Mouse (Mus musculus) retina, postnatal 7 days (tissue): Measurements from ENCODE around the gene Khdc1c.
A peak's percentile ranks its signal among the peaks of the same experiment; 100 is the strongest.
"Not testable (repeated sequence)": the region's sequence is repeated elsewhere in the genome, so short reads cannot be mapped to it uniquely, and the experiment has no call there.

ENCODE experiments used
- DNase-seq: peaks from one replicate; pipeline ENCODE4 v3.0.0-alpha.2; 2012; ENCODE audit warnings: low read depth, low spot score

Gene Khdc1c

DNA sequence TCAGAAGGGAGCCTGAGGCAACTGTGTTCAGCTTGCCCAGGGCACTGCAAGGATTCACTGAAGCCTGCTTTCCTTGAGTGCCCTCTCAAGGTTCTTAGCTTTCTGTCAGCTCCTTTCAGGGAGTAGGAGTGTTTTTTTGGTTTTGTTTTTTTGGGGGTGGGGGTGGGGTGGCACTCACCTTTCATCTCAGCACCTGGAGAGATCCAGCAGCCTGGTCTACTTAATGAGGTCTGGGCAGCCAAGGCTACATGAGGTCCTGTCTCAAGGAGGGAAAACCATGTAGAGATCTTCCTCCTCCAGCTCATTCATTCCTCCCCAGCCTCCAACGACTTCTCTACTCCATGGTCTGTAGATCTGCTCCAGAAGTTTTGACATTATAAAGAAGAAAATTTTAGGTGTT is at the start of gene Khdc1c:
Gene Khdc1c (plus strand): TSS at position 301 of the 400 bp plus-strand sequence.
- not testable (repeated sequence) for DNase-seq

DNA sequence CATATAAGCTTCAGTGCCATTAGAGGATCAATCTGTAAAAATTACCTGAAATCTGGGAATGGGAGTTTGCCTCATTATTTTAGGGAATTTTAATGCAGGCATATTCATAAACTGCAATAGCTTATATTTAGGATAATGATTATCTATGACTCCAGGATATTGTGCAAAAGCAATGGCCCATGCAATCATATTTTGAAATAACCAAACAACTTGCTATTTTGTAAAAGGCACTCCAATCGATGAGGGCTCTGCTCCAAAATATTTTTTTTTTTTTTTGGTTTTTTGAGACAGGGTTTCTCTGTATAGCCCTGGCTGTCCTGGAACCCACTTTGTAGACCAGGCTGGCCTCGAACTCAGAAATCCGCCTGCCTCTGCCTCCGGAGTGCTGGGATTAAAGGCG is 47.9 kb upstream of the Khdc1c start:
- DNase-seq = not testable (repeated sequence)

DNA sequence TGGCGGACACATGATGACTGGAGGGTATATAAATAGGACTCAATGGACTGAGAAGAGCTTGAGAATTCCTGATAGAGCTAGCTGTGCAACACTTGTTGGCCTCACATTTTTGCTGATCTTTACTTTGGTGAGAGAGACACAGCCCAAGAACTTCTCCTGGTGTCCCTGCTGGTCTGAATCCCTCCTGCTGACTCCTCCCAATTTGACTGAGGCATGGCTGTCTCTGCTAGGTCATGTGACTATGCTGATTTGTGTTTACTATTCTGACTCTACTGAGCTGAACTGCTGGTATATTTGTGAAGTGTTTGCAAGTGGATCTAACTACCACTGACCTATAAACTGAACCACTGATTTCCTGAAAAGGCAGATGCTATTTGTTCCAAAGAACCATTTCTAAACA is 46.5 kb upstream of the Khdc1c start:
- DNase-seq = no peak

DNA sequence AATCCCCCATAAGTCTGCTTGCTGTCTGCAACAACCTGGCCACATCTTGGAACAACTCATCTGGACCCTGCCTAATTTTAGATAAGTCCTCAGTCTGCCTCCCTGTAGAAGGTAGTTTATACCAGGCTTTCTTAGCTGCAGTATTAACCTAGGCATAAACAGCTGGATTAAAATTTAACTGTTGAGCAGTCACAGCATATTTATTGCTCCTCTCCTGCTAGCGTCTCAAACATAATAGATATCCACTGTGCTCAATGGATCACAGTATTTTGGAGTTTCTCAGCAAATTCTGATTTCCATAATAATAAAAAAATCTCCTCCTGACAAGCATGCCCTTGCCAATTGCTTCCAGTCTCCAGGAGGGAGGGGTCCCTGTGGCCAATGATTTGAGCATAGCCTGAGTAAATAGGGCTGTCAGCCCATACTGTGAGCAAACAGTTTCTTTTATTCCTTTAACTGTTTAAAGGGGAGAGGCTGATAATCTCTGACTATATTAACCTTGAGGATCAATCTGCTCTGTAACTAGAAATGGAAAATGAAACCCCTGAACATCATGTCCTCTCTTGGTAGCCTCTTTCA is 44.0 kb upstream of the Khdc1c start:
- no peak for DNase-seq

DNA sequence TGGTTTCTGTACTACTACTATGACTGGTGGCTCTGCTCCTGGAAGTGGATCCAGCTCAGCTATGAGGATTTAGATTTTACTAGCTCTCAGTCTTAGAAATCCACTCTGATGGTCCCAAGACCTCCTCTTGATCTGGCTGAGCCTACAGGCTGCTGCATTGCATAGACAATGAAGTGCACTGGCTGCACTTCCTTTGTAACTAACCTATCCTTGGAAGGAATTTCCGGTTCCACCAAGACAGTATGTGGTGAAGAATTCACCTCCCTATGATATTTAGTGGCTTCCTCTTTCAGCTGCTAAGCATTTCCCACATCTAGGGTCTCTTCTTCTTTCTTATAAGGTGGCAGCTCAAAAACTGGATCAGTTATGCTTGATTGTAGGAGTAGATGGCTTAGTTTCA is 43.5 kb upstream of the Khdc1c start:
- no peak for DNase-seq

DNA sequence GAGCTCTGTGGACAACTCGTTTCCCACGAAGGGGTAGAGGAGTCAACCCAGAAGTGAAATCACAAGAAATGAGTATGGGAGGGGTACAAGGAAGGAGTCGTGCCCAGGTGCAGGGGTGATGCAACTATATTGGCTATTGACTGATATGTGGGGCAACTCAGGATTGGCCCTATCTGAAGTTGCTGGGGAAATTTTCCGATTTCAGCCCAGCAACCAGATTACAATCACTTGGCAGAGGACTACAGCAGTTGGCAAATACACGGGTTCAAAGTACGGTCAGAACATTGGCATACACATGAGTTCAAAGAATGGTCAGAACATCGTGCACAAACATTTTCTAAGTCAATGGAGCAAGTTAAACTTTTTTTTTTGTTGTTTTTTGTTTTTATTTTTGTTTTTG is 41.4 kb upstream of the Khdc1c start:
- DNase-seq = no peak

DNA sequence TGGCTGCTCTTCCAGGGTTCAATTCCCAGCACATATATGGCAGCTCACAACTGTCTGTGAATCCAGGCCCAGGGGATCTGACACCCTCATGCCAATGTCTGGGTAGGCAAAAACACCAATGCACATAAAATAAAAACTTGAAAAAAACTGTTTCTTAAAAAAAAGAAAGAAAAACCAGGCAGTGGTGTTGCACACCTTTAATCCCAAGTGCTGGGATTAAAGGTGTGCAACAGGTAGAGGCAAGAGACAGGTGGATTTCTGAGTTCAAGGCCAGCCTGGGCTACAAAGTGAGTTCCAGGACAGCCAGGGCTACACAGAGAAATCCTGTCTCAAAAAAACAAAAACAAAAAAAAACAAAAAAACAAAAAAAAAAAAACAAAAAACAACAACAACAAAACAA is 37.0 kb upstream of the Khdc1c start:
- not testable (repeated sequence) for DNase-seq

DNA sequence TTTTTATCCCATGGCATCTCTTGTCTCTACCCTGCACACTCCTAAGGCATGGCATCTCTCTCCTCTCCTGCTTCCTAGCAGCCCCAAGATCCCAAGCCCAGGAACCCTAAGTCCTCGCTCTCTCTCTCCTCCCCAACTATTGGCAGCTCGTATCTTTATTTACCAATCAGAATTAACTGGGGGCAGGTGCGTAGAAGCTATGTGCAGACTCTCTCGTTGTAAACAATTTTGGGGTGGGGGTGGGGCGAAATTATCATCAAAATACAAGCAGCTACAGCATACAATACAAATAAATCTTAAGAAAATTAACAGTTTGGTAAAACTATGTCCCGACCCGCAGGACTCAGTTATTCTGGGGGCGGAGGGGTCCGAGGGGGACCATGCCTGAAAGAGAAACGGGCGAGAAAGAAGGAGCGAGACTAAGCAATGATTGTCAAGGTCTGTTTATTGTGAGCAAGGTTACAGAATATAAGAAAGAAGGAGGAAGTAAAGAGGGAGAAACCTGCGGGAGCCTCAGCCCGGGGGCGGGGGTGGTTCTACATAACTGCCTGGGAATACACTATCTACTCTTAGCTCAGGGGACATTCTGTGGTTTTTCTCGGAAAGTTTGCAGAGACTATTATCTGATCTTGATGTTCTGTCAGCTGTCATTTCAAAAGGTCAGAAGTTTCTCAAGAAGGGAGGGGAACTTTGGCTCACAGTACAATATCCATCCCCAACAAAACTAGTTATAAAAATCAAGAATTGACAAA is 34.7 kb upstream of the Khdc1c start:
- no peak for DNase-seq

DNA sequence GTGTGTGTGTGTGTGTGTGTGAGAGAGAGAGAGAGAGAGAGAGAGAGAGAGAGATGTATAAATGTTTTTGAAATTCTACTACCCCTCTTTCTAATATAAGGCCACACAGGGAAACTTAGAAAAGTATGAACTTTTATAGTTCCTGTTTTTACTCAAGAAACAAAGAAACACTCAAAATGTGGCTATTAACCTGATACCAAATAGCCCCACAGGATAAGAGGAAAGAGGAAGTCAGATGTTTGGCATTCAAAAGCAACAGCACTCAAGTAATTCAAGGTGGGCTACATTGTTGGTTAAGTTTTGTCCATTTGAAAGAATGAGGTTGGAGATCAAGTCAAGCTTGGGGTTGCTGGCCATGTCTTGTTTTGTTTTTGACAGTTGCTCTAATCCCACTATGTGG is 32.3 kb upstream of the Khdc1c start:
- no peak for DNase-seq

DNA sequence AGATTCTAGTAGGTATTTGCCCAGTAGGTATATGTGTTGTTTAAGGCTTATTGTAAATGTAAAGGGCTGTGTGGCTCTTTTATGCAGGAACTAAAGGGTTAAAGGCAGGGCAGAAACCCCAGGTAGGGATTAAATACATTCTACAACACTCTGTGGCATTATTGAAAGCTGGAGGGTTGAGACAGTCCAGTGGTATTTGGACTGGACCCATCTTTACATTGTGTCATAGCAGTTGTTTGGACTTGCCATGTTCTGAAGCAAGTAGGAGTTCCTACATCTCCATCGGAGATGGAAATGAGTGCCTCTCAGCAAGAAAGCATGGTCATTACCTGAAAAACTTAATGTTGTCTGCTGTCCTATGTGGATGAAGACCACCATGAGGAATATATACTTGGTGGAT is 27.4 kb upstream of the Khdc1c start:
- no peak for DNase-seq

DNA sequence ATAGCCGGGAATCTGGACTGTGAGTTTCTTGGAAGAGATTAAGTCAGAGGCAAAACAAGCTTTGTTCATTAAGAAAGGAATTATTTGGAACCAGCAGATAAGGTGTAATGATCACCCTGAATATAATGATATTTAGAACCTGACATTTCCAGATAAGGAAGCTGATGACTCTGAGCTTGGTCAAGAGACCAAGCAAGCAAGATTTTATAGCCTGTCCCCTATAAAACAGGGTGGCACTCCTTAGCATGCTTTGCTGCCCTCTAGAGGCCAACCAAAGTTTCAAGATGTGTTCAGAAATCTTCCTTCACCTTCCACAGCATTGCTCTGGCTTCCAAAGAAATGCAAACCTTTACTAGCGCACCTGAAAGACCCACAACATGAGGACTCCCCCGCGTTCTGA is 23.9 kb upstream of the Khdc1c start:
- peak; percentile 34 for DNase-seq

DNA sequence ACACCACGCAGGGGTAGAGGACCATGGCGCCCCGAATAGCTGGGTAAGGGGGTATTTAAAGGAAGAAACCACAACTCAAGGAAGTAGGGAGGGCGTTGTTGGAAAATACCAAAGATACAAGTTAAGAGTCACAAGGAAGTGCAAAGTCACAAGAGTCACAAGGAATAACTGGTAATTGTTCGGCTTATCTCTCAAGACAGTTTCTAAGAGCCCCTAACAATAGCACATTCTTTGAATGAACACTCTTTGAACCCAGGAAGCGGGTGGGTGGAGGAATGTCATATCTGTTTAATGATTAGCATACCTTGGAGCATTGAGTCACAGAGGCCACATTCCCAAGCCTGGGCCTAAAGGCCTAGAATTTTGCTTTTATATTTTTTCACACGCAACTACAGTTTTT is 23.4 kb upstream of the Khdc1c start:
- DNase-seq = not testable (repeated sequence)

DNA sequence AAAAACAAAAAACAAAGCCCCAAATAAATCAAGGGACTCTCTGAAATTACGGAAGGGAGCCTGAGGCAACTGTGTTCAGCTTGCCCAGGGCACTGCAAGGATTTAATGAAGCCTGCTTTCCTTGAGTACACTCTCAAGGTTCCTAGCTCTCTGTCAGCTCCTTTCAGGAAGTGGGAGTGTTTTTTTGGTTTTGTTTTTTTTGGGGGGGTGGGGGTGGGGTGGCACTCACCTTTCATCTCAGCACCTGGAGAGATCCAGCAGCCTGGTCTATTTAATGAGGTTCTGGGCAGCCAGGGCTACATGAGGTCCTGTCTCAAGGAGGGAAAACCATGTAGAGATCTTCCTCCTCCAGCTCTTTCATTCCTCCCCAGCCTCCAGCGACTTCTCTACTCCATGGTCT is 18.8 kb upstream of the Khdc1c start, which contains the start of gene Khdc1a:
Gene Khdc1a (plus strand): TSS at position 301 of the 400 bp plus-strand sequence.
- no peak for DNase-seq

DNA sequence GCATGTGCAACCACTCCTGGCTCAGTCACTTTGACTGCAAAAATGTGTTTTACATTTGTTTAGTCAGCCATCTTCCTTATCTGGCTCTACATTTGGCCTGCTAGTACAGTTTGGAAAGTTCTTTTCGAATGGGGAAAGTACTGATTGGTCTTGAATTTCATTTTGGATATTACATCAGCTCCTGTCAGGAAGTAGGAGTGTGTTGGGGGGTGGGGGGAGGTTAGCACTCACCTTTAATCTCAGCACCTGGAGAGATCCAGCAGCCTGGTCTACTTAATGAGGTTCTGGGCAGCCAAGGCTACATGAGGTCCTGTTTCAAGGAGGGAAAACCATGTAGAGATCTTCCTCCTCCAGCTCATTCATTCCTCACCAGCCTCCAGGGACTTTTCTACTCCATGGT is 15.1 kb downstream of the Khdc1c start, which contains the start of gene Khdc1b:
Gene Khdc1b (plus strand): TSS at position 301 of the 400 bp plus-strand sequence.
- no peak for DNase-seq

DNA sequence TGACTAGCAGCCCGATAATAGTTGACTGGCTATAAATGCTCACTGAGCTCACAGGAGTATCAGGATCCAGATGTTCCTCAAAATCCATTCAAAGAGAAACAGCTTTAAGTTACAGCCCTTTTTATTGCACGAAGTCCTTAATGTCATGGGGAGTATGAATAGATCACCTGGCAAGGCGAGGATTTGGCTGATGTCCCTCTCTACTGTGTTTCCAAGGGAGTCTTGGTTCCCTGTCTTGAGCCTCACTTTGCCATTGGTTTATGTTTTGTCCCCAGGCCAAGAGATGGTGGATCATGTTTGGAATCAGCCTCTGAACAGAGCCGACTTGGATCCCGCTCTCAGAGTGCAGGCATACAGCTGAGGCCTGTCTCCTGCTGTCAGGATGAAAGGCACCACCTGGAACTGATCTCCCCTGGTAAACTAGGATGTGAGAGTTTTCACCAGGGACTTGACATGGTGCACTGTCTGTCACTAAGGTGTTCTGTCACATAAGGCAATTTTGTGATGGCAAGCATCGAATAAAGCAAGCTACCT is 23.1 kb downstream of the Khdc1c start:
- DNase-seq = no peak

DNA sequence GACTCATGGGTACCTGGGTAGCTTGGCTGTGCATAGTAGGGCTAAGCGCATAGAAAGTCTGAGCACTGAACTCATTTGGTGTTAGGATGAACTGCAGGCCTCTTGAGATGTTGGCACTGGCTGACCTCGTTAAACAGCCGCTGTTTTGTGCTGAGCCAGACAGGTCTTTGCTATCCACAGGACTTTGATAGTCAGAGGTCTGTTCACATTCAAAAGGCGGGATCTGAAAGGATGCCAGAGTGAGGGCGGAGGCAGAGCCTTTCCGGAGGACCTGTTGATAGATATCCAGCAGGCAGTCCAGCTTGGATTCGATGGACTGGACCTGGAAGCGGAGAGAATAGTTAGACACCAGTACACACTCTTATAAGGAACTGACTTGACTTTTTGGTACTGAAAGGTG is 34.7 kb downstream of the Khdc1c start:
- DNase-seq = no peak

DNA sequence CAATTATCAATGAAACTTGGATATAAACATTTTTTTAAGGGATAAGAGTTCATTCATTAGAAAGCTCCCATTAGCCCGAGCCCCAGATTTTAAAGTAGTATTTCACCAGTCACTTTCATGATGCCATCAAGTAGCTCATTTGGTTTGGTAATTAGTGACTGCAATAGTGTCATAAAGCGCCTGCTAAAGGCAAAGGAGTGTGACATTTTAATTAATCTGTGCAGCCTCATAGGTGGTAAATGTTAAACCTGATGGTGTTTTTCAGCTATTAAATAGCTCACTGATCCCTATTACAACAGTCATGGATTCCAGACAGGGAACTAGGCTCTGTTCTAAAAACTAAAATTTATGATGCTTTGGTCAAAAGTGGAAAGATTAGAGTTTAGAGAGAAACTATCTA is 39.1 kb downstream of the Khdc1c start:
- DNase-seq = no peak

DNA sequence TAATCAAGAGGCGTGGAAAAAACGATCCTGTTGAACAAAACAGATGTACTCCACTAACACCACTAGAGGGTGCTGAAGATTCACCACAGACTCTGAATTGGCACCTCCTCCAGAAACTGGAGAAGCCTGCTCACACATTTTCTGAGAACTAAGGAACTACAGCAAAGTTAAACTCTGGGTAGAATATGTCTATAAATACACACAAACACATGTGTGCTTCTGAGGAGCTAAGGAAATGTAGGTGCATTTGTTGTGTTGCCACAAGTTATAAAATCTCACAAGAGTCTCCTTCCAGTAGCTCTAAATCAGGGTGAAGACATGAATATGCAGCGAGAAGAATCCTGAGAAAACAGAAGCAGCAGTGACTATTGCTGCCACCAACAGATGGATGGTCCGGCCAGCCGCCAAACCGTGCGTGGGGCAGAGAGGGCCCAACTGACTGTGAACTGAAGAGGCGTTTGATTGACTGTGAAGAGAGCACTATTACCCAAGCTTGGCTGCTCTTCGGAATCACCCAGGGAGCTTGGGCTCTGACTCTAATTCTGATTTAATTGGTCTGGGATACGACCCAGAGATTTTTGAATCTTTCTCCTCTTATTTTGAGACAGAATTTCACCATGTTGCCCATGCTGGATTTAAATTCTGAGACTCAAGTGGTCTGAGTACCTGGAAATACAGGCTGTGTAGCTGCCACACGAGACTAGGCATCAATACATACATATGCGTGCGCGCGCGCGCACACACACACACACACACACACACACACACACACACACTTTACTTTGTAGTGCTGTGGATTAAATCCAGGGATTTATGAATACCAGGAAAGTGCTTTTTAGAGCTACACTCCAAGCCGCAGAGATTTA is 43.4 kb downstream of the Khdc1c start:
- peak; percentile 60 for DNase-seq

DNA sequence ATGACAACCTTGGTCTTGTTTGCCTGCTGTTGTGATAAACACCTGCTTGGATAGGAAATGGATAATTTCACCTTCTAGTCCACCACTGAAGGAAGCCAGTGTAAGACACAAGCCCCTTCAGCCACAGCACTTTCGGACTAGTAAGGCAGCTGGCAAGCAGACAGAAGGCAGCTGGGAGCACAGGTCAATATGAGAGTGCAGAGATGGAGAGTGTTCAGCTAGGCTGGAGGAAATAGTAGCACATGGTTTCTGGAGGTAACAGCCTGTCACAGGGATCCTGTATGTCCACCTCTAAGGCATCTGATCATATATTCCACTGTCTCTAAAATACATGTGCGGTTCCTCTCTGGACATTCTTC is 44.0 kb downstream of the Khdc1c start:
- DNase-seq = no peak

DNA sequence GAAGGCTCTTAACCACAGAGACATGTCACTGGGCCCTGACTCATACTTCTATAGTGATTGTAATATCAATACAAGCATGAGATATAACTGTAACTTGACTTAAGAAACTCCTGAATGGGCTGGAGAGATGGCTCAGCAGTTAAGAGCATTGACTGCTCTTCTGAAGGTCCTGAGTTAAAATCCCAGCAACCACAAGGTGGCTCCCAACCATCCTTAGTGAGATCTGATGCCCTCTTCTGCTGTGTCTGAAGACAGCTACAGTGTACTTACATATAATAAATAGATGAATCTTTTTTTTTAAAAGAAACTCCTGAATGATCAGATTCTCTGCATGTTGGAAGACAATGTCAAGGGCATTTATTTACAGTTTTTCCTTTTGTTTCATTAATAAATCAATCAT is 51.2 kb downstream of the Khdc1c start:
- no peak for DNase-seq
